ENCODE assay signal across 16 mouse cellular contexts in genomic region chr2:24733157-24733556, GRCm38 (mm10). TPM values are rescaled to one million over a fixed set of nuclear protein-coding genes. Genes with fewer than 3 reads are reported as not detected.
"Had no signal": no experiment of that assay in that cellular context is flagged by ENCODE, and none has a peak within 500 bp of the region (broad histone marks: within the 10 kb centered on the region; RNA-seq: fewer than 3 reads in every experiment).

No protein-coding gene starts in this region.

- H3K9ac ChIP-seq: limb, embryonic 12.5 days; liver, embryonic 14.5 days; midbrain, embryonic 15.5 days; neural tube, embryonic 15.5 days had no signal

- H3K36me3 ChIP-seq: limb, embryonic 12.5 days had no signal

- ATAC-seq: midbrain, embryonic 15.5 days had no signal

- H3K27ac ChIP-seq: kidney, postnatal 0 days; limb, embryonic 12.5 days; liver, embryonic 14.5 days; midbrain, embryonic 10.5 days; midbrain, embryonic 15.5 days; neural tube, embryonic 15.5 days had no signal

- DNase-seq: kidney, adult 9 months; kidney, postnatal 36 days; layer of hippocampus, adult 9-11 months; liver; lung, adult 2 months; lung, postnatal 10 days; lung, postnatal 4 days; right cerebral cortex, adult 18-20 months; thymus, postnatal 14 days had no signal

- H3K4me2 ChIP-seq: limb, embryonic 12.5 days; midbrain, embryonic 15.5 days; neural tube, embryonic 15.5 days had no signal

- H3K27me3 ChIP-seq: limb, embryonic 12.5 days; midbrain, embryonic 15.5 days; neural tube, embryonic 15.5 days had no signal

- H3K9me3 ChIP-seq: limb, embryonic 12.5 days; midbrain, embryonic 10.5 days; midbrain, embryonic 15.5 days; neural tube, embryonic 15.5 days had no signal

- H3K4me1 ChIP-seq: limb, embryonic 12.5 days; midbrain, embryonic 10.5 days; midbrain, embryonic 15.5 days; neural tube, embryonic 15.5 days had no signal

- H3K4me3 ChIP-seq: limb, embryonic 12.5 days; midbrain, embryonic 10.5 days; midbrain, embryonic 15.5 days; neural tube, embryonic 15.5 days had no signal

RNA-seq across cellular contexts. Expression of gene Cacna1b, which starts 29.8 kb away (rescaled TPM):
- total RNA-seq: megakaryocyte, adult 5-6 weeks had no signal
